Comparison of ENCODE assay signal across 10 mouse cellular contexts in genomic region chr6:125492033-125492432, GRCm38 (mm10). TPM values are rescaled to one million over a fixed set of nuclear protein-coding genes. Genes with fewer than 3 reads are reported as not detected.
DNase-seq lines count a peak whose midpoint lies in the region; ATAC-seq and TF ChIP-seq lines count a peak whose summit lies in the region.
"Had no signal": no experiment of that assay in that cellular context is flagged by ENCODE, and none has a peak within 500 bp of the region (broad histone marks: within the 10 kb centered on the region; RNA-seq: fewer than 3 reads in every experiment).

No protein-coding gene starts in this region.

- TF ChIP-seq POLR2A in myocyte (IDR thresholded peaks at IDR 0.05; ENCODE audit: insufficient read length, low read depth) = no peak

- DNase-seq in heart, postnatal 14 days = no peak
- no peak for DNase-seq in lung, postnatal 25 days (ENCODE audit: low spot score)
- DNase-seq in gastrocnemius, postnatal 10 days = no peak
- DNase-seq: right cerebral cortex, adult 18-20 months had no signal

- WGBS in heart, embryonic 14.5 days = 50% methylated on average over 9 of the region's 9 CpGs
- 57% methylated on average over 9 of the region's 9 CpGs for WGBS in lung, embryonic 16.5 days
- WGBS in heart, embryonic 16.5 days = 47% methylated on average over 9 of the region's 9 CpGs

- peaks cover 25% of the 10 kb centered on the region for H3K27me3 ChIP-seq in heart, embryonic 14.5 days (ENCODE audit: control insufficient read depth, insufficient read depth, low read length)
- H3K27me3 ChIP-seq in lung, embryonic 16.5 days (ENCODE audit: control insufficient read depth, insufficient read depth, low read depth, low read length) = peaks cover 6% of the 10 kb centered on the region
- peaks cover 27% of the 10 kb centered on the region for H3K27me3 ChIP-seq in heart, embryonic 16.5 days (ENCODE audit: control insufficient read depth, insufficient read depth, low read length)
- H3K27me3 ChIP-seq in myocyte (ENCODE audit: control insufficient read depth, insufficient read depth, insufficient read length) = no peaks in the 10 kb centered on the region

- no peak overlapping the region; a peak in 1 of 4 replicates for H3K27ac ChIP-seq in heart, embryonic 14.5 days (replicated peaks in 1 of 2; ENCODE audit: control insufficient read depth in 1 of 2, insufficient read depth in 1 of 2, low read depth in 2 of 2, low read length in 2 of 2)
- H3K27ac ChIP-seq in lung, embryonic 16.5 days (ENCODE audit: low read length) = no peak overlapping the region
- peak overlapping the region; percentile 59 for H3K27ac ChIP-seq in heart, embryonic 16.5 days (ENCODE audit: low read length)
- H3K27ac ChIP-seq: midbrain, embryonic 12.5 days had no signal

- peak overlapping the region; percentile 96 for H3K4me2 ChIP-seq in heart, embryonic 14.5 days (ENCODE audit: low read length)
- H3K4me2 ChIP-seq in lung, embryonic 16.5 days (ENCODE audit: low read depth, low read length) = peak overlapping the region; percentile 75
- peak overlapping the region; percentile 82 for H3K4me2 ChIP-seq in heart, embryonic 16.5 days (ENCODE audit: low read depth, low read length)
- peak overlapping the region; percentile 83 for H3K4me2 ChIP-seq in myocyte (ENCODE audit: low read depth)
- H3K4me2 ChIP-seq: midbrain, embryonic 12.5 days had no signal

- no peak for ATAC-seq in heart, embryonic 14.5 days (ENCODE audit: insufficient number of reproducible peaks, insufficient read depth, low FRiP score, low read depth)
- ATAC-seq in lung, embryonic 16.5 days (ENCODE audit: low read depth) = no peak
- no peak for ATAC-seq in heart, embryonic 16.5 days (replicated peaks; ENCODE audit: extremely low read depth, insufficient read depth, low FRiP score)
- ATAC-seq in erythroblast, adult 5-6 weeks (replicated peaks; ENCODE audit: low FRiP score, poor library complexity, severe bottlenecking) = no peak

- H3K36me3 ChIP-seq in heart, embryonic 14.5 days (ENCODE audit: control insufficient read depth, insufficient read depth, low read length) = no peaks in the 10 kb centered on the region
- no peaks in the 10 kb centered on the region for H3K36me3 ChIP-seq in lung, embryonic 16.5 days (ENCODE audit: control insufficient read depth, insufficient read depth, low read length)
- no peaks in the 10 kb centered on the region for H3K36me3 ChIP-seq in heart, embryonic 16.5 days (ENCODE audit: control insufficient read depth, insufficient read depth)
- no peaks in the 10 kb centered on the region for H3K36me3 ChIP-seq in myocyte (ENCODE audit: control insufficient read depth, insufficient read depth)
- H3K36me3 ChIP-seq: midbrain, embryonic 12.5 days had no signal

- H3ac ChIP-seq in myocyte (ENCODE audit: control insufficient read depth, insufficient read length) = no peak overlapping the region

- peaks cover 17 to 30% of the 10 kb centered on the region in 2 experiments for H3K4me1 ChIP-seq in heart, embryonic 14.5 days (ENCODE audit: control insufficient read depth in 2 of 2, insufficient read depth in 2 of 2, low read length in 2 of 2)
- peaks cover 3% of the 10 kb centered on the region; the same call in 1 of the 2 replicates for H3K4me1 ChIP-seq in lung, embryonic 16.5 days (replicated peaks; ENCODE audit: control insufficient read depth, insufficient read depth, low read length)
- peaks cover 17% of the 10 kb centered on the region for H3K4me1 ChIP-seq in heart, embryonic 16.5 days (ENCODE audit: control insufficient read depth, insufficient read depth, low read length)

- intact Hi-C loops in heart, postnatal 14 days (cut with DNase I) = no loop called here

- peak overlapping the region in 1 of 2 experiments; percentile 71; a peak in 1 of 4 replicates for H3K4me3 ChIP-seq in heart, embryonic 14.5 days (ENCODE audit: control insufficient read depth in 1 of 2, insufficient read depth in 1 of 2, low read depth in 1 of 2, low read length in 2 of 2)
- H3K4me3 ChIP-seq in lung, embryonic 16.5 days (ENCODE audit: low read length) = peak overlapping the region; percentile 65; the same call in 1 of the 2 replicates
- peak overlapping the region; percentile 68 for H3K4me3 ChIP-seq in heart, embryonic 16.5 days (ENCODE audit: low read length)
- H3K4me3 ChIP-seq in myocyte = peak overlapping the region; percentile 83
- H3K4me3 ChIP-seq: midbrain, embryonic 12.5 days had no signal

- peak overlapping the region; percentile 38 for H3K9ac ChIP-seq in heart, embryonic 14.5 days (ENCODE audit: low read length)
- peak overlapping the region; percentile 0; the same call in 1 of the 2 replicates for H3K9ac ChIP-seq in lung, embryonic 16.5 days (ENCODE audit: low read length)
- no peak overlapping the region; the same call in 1 of the 2 replicates for H3K9ac ChIP-seq in heart, embryonic 16.5 days (ENCODE audit: low read length)
- H3K9ac ChIP-seq: midbrain, embryonic 12.5 days had no signal

- no peaks in the 10 kb centered on the region for H3K9me3 ChIP-seq in heart, embryonic 14.5 days (ENCODE audit: control insufficient read depth, low read length)
- H3K9me3 ChIP-seq in lung, embryonic 16.5 days (ENCODE audit: control insufficient read depth, low read length) = no peaks in the 10 kb centered on the region
- H3K9me3 ChIP-seq in heart, embryonic 16.5 days (replicated peaks; ENCODE audit: control insufficient read depth, low read length) = no peaks in the 10 kb centered on the region
- H3K9me3 ChIP-seq: midbrain, embryonic 12.5 days had no signal

- peaks cover 70% of the 10 kb centered on the region for H3K79me2 ChIP-seq in myocyte (ENCODE audit: control insufficient read depth, insufficient read depth)

TF ChIP-seq in myocyte, 11 proteins besides CTCF, POLR2A, EP300 and RAD21:
- TF ChIP-seq USF1 (IDR thresholded peaks at IDR 0.05; ENCODE audit: low read depth) (no peak), MAX (IDR thresholded peaks at IDR 0.05; ENCODE audit: low read depth) (no peak), SRF (IDR thresholded peaks at IDR 0.05; ENCODE audit: control insufficient read depth, insufficient read length, low read depth) (no peak), MYOD1 (IDR thresholded peaks at IDR 0.05; ENCODE audit: control insufficient read depth in 1 of 3, insufficient read length in 2 of 3, low read depth in 2 of 3) (peak in 1 of 3 experiments; percentile 68), TCF12 (IDR thresholded peaks at IDR 0.05; ENCODE audit: insufficient read depth, poor library complexity, severe bottlenecking) (no peak), POLR2AphosphoS2 (IDR thresholded peaks at IDR 0.05; ENCODE audit: insufficient read length, low read depth) (no peak), TCF3 (IDR thresholded peaks at IDR 0.05; ENCODE audit: insufficient read length, low read depth) (no peak), CEBPB (IDR thresholded peaks at IDR 0.05; ENCODE audit: insufficient read depth, poor library complexity, severe bottlenecking) (no peak), MYOG (IDR thresholded peaks at IDR 0.05; ENCODE audit: control insufficient read depth in 1 of 3, insufficient read depth in 1 of 3, insufficient read length in 2 of 3, low read depth in 2 of 3) (peak in 2 of 3 experiments; percentile 32 to 63), REST (IDR thresholded peaks at IDR 0.05; ENCODE audit: insufficient read depth, insufficient read length) (no peak), E2F4 (IDR thresholded peaks at IDR 0.05; ENCODE audit: insufficient read depth) (no peak)

RNA-seq across cellular contexts. Expression of gene Cd9, which starts 2.6 kb away (rescaled TPM):
- 88.8 and 91.8 TPM in 2 replicates for polyA plus RNA-seq in heart, embryonic 14.5 days (2014; fragmentation: Nextera tagmentation; extraction: Ambion mirVana)
- total RNA-seq in heart, postnatal 14 days (2021) = 10 to 100 TPM; 63.4 to 69.8 TPM
- polyA plus RNA-seq in lung, embryonic 16.5 days (2015; fragmentation: Nextera tagmentation; extraction: Ambion mirVana) = 356 and 405 TPM in 2 replicates
- polyA plus RNA-seq in heart, embryonic 16.5 days (2015; fragmentation: Nextera tagmentation; extraction: Ambion mirVana) = 94.4 and 115 TPM in 2 replicates
- polyA plus RNA-seq in myocyte (2012; fragmentation: generic; extraction: Trizol) = 216 TPM
- total RNA-seq in gastrocnemius, postnatal 10 days (2021) = 10 to 100 TPM; 84.5 to 86.4 TPM
- 52.1 and 58.5 TPM in 2 replicates for total RNA-seq in erythroblast, adult 5-6 weeks (2015; ENCODE audit: low replicate concordance)
- 25.1 and 33.0 TPM in 2 replicates for total RNA-seq in erythroblast, adult 5-6 weeks (2017; ENCODE audit: low replicate concordance)

RNA-seq across cellular contexts. Expression of gene Vwf, which starts 54.5 kb away (rescaled TPM):
- polyA plus RNA-seq in heart, embryonic 14.5 days (2014; fragmentation: Nextera tagmentation; extraction: Ambion mirVana) = 22.5 and 27.9 TPM in 2 replicates
- 100 to 1,000 TPM in 1 of 2 experiments, 10 to 100 TPM in 1; 88.1 to 110 TPM for total RNA-seq in heart, postnatal 14 days (2021)
- polyA plus RNA-seq in lung, embryonic 16.5 days (2015; fragmentation: Nextera tagmentation; extraction: Ambion mirVana) = 21.6 and 22.2 TPM in 2 replicates
- polyA plus RNA-seq in heart, embryonic 16.5 days (2015; fragmentation: Nextera tagmentation; extraction: Ambion mirVana) = 26.3 and 27.1 TPM in 2 replicates
- polyA plus RNA-seq in myocyte (2012; fragmentation: generic; extraction: Trizol) = 1.2 TPM
- total RNA-seq in gastrocnemius, postnatal 10 days (2021) = 10 to 100 TPM; 26.5 to 27.6 TPM
- total RNA-seq in erythroblast, adult 5-6 weeks (2015; ENCODE audit: low replicate concordance) = 16.1 and 16.7 TPM in 2 replicates
- 20.7 and 26.9 TPM in 2 replicates for total RNA-seq in erythroblast, adult 5-6 weeks (2017; ENCODE audit: low replicate concordance)

Comparison
In these comparisons a context has a peak if more than half of its experiments do, and no peak if none do; other contexts are left out.
1. RNA of gene Vwf, which starts 54.5 kb away (polyA plus RNA-seq): 22.5 to 27.9 TPM in heart, embryonic 14.5 days, 26.3 to 27.1 TPM in heart, embryonic 16.5 days and 21.6 to 22.2 TPM in lung, embryonic 16.5 days; 1.2 TPM in myocyte (single experiment); every median in the first group is over 10 times any median in the second.
2. Peak in every context shown above with its lines, with median percentiles within 50 percentile points of each other: H3K4me2 ChIP-seq.